Mouse (Mus musculus) heart, postnatal 36 days (tissue): ENCODE data around the gene Shisal1. TPM values are rescaled to one million over a fixed set of nuclear protein-coding genes. Genes with fewer than 3 reads are reported as not detected.

Source experiments
- DNase-seq, 2 experiments: peaks; one replicate each; pipeline ENCODE4 v3.0.0; 2021 to 2022
- intact Hi-C: fragments of 180-260 bp; cut with DNase I; formaldehyde crosslinking; loops from one replicate; pipeline ENCODE4 v1.15.1; 2025
- total RNA-seq, 2 experiments: library from RNA; stranded (reverse); gene quantifications; 2 replicates each; pipeline ENCODE4 v1.2.3; 2021

Gene Shisal1
- total RNA-seq, 2 experiments from 2014 or later, result 1.0 to 1.1 TPM

DNA sequence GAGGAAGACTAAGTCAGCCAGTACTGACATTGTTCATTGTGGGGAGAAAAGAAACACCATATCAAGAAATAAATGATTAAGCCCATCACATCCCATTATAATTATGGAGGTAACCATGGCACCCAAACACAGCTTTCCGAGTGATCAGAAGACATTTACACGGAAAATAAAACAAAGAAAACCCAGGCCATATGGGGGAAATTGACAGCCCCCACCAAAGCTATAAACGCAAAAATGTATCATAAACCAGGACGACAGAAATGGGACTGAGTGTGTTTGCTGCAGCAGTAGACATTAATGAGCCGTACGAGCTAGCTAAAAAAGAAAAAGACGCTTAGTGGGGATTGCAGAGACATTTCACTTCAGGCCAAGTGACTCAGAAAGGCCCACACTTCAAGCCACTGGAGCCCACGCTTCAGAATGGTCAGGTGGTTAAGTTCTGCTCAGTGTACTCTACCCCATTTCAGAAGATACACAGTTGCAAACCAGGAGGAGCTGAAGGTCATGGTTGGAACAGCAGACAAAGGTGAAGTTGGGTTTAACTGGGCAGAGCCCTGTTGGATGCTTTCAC lies 60.8 kb downstream of the Shisal1 start:
- intact Hi-C loops, result no loop called here
- DNase-seq, result no peak

DNA sequence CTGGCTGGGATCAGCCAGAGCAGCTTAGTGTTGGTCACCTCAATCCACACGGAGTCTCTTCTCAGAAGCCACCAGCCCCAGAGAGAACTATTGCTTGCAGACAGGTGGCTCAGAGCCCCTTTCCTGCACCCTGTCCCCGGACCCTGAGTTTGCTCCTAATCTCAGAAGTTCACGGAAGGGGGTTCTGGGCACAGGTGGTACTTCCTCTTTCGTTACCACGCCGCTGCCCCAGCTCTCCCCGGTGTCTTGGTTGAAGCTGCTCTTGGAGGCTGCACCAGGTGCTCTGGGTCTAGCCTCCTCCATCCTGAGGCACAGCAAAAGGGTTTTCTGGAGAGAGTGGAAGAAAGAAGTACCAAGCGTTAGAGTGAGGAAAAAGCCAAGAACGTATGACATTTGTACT lies 62.8 kb downstream of the Shisal1 start:
- intact Hi-C loops, result no loop called here
- DNase-seq, result no peak

DNA sequence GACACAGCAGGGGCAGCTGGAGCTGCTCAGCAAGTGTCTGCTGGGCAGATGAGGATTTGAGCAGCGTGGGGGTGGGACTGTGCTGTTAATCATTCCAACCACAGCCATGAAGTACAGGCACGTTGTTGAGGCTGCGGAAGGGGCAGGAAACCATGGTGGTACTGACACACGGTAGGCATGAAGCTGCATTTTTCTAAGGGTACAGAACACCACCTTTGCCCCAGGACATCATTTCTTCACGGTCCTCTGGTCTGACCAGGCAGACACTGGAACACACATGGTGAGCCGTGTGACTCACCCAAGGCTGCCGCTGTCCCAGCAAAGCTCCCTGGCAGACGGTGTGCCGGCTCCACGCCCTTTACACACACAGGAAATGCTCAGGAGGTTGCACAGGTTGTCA lies 66.7 kb downstream of the Shisal1 start:
- no peak for DNase-seq
- intact Hi-C loops, result no loop called here

DNA sequence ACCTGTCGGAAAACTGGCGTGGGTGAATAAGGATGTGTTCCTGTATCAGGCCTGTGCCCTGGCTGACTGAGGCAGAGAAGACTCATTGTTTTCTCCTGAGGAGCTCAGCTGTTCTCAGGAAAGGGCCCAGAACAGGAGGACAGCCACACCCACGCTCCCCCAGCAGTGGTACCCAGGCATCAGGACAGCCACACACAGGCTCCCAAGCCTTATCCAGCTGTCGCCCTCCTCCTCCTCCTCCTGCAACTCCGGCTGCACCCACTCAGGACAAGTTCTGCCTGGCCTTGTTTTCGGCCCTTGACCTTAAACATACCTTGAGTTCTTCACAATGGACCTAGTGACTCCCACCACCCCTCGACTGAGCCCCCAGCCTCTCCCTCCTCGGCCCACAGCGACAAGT lies 68.2 kb downstream of the Shisal1 start:
- intact Hi-C loops, result no loop called here
- DNase-seq, result no peak

DNA sequence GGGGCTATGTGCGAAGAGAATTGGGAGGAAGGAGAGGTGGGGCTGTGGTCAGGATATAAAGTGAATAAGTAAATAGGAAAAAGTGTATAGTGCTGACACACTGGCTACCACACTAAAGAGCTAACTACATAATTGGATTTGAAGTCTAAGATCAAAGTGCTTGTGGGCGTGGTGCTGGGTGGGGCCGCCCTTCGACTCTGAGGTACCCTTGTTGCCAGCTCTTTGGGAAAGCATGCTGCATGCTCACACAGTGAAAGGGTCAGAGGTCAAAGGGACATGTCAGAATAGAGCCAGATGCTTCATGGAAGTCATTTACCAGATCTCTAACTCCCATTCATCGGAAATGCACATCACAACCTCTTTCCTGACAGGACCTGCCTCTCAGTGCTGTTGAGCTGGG lies 74.1 kb downstream of the Shisal1 start:
- intact Hi-C loops, result no loop called here
- no peak for DNase-seq

DNA sequence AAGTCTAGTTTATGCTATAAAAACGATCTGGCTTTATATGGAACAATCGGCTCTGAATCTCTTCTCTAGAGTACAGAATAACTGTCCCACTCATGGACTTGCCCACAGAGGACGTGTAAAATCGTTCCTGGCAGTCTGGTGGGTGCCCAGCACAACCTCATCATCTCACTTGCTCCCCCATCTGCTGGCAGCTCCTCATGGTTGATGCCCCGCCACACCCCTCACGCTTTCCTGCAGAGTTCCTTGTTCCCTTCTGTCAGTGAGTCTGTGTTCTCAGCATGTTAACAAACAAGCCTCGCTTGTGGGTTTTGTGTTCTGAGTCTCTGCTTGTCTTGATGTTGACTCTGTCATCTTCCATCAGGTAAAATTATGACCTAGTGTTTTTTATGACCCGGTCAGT lies 79.5 kb downstream of the Shisal1 start:
- intact Hi-C loops, result no loop called here
- DNase-seq, result no peak

DNA sequence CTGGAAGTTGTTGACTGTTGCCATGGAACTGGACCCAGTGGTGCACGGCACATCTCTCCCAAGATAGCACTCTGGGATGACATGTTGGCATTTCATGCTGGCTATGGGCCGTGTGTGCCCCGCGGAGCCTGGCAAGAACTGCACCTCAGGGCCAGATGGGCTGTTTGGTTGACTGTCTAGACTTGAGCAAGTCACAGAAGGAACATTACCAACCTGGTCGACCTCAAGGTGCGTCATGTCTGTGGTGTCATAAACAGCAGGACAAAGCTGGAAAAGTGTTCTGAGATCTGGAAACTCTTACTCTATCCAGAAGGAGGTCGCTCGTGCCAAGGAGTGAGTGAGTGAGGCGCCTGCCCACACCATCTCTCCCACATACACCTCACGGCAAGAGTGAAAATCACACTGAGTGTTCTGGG lies 80.3 kb downstream of the Shisal1 start:
- DNase-seq, result no peak
- intact Hi-C loops, result no loop called here

DNA sequence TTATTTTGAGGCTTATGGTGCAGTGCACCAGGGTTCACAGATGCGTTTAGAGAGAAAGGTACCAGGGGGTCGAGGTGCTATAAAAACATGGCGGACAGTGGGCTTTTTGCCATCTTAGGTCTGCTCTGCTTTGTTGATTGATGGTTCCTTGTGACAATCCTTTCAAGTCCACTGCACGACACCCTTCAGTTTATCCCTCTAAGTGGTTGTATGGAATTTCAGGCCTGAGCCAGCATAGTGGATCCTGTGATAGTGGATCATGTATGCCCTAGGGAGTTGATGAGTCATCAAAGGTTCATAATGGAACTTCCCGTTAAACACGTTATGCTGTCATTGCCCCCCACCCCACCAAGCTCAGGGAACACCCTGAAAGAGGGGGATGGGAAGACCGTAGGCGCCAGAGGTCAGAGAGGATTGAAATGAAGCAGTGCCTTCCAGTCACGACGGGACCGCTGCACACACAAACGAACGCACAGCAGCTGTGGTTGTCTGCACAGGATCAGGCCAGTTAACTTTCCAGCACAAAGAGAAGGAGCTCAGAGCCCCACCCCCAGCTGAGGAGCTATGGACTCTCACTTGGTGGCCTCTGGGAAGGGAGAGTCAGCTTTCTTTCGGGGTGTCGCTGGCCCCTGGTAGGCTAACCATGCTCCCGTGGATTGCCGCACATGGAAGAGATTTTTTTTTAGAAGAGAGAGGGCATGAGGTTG lies 81.1 kb downstream of the Shisal1 start:
- no peak for DNase-seq
- intact Hi-C loops, result no loop called here

DNA sequence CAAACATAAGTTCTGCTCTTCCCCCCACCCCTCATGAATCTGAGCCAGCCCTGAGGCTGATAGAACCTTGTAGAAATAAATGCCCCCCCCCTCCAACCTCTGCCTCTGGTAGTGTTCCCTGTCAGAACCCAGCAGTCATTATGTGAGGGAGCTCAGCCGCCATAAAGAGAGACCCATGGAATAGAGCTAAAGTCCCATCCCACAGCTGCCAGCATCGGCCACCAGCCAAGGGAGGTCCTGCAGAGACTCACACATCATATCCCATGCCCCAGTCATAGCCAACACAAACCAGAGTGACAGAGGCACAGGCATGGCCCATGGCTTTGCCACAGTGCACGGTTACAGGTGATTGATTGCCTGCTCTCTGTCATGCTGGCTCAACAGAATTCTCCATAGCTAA lies 82.2 kb downstream of the Shisal1 start:
- intact Hi-C loops, result no loop called here

DNA sequence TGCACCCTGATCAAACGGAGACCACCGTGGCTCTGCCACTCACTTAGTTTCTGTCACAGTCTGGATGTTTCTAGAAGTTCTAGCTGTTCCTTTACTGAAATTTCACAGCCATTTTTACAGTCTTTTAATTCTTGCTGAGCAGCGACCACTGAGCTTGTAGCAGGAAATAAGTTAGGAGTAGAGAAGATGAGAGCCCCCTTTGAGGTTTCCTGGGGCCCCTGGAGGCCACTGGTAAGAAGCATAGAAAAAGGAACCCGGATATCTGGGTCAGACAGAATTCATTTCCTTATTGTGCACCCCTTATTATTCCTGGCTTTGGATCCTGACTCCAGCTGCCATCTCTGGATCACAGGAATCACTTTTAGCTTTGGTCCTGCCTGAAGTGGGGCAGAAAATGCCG lies 91.8 kb downstream of the Shisal1 start:
- no peak for DNase-seq
- intact Hi-C loops, result no loop called here

More for the DNA sequence above, 82.2 kb downstream of the Shisal1 start:
- no peak for DNase-seq

DNA sequence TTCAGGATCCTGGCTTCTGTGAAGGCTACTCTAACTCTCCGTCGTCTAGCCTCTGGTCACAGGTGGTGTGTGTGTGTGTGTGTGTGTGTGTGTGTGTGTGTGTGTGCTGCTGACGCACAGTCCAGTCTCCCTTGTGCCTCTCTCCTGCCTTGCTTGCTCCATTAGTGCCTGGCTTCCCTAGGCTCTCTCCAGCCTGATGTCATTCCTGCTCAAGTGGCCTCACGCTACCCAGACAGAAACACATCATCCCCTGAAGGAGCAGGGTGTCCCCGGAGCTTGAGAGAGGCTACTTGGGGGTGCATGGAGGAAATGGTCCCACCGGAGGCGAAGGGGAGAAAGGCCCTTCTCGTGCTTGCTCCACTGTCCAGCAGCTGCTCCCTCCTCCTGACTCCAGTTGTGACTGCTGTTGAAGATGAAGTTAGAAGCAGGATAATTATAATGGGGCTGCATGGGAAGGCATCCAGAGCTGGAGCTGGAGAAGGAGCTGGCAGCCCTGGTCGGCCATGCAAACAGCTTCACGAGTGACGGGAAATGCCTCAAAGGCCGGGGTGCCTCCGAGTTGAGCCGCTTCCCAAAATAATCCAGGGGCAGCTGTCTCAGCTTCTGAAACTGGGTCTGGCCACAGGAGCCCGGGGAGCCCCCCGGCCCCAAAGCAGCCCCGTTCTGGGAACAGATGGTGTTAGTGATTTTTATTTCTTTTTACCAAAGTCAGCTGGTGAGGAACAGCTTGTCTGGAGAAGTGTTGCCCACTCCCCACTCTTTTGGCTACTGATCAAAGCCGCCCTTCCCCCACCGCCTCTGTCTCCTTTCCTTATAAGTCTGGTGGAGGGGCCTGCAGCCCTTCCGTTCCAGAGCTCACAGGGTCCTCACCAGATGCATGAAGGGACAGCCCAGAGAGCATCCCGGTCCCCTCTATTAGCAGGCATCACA lies 94.7 kb downstream of the Shisal1 start:
- intact Hi-C loops, result no loop called here
- no peak for DNase-seq

DNA sequence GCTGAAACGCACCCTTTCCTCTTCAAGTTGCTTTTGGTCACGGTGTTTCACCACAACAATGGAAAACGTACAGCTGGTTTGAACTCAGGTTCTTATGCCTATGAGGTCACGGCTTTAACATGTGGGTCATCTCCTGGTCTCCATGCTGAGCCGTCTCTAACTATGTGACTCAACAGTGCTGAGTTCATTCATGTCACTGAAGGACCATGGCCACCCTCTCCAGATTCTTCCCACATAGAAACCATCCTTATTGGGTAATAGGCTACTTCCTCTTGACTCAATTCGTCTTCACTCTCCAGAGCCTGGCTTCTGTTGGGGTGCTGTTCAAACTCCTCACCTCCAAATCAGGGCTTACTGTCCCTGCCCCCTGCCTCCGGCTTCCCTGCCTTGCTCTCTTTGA lies 95.6 kb downstream of the Shisal1 start:
- intact Hi-C loops, result no loop called here
- DNase-seq, result no peak

DNA sequence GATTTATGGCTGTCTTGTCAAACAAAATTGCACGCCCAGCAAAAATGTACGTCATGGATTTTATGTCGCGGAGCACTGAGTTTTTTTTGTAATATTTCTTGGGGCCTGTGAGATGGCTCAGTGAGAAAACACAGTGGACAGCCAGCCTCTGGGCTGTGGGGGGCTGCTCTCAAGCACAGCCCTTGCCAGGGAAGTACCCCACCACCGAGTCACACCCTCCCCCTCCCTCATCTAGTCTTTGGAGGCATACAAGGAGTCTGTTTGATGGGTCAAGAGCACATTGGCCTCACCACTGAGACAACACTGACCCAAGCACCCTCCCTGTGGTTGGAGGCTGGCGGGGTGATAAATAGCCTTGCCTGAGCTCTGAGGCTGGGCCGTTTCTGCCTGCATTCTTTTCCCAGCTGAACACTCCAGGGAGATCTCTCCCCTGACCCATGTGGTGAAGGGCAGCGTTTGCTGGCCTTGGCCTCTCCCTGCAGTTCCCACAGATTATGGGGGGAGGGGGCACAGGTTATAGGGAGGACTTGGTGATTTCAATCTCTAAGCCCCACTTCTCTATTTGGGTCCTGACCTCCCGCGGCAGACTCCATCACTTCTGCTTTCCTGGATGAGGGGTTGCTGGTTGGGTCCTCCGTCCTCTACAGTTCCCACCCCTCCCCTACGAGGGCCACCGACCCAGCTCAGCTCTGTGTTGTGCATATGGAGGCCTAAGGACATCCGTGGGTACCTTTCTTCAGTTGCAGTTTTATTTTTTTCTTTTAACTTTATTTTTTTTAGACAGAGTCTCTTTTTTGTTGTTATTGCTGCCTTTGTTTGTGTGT lies 96.8 kb downstream of the Shisal1 start:
- no peak for DNase-seq
- intact Hi-C loops, result no loop called here

DNA sequence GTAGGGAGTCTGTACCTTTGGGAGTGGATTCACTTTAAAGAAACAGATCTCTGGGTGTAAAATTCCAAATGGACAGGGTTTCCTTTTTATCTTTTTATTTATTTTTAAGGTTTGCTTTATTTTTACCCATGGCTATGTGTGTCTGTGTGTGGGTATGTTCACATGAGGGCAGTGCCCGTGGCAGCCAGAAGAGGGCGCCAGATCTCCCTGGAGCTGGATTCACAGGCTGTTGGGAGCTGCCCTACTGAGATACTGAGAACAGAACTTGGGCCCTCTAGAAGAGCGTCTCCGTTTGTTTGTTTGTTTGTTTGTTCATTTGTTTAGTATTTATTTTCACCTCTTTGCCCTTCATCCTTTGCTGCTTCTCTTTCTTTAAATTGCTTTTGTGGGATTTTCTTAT lies 98.1 kb downstream of the Shisal1 start:
- intact Hi-C loops, result no loop called here

DNA sequence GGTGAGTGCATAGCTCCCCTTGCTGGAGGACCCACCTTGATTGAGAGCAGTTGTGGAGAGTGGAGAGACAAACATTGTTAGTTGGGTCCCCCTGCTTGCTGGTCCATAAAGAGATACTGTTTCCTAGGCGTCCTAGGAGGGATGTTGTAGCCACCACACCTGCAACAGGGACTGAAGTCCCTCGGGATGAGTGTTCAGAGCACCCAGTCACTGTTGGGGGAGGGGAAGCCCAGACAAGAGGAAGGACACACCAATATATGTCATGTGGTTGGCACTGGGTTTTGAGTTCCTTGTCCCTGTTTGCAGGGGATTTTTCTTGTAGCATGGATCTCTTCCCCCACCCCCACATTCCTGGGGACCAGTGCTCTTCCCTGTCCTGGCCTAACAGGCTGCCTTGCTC lies 106.0 kb downstream of the Shisal1 start:
- DNase-seq, result no peak
- intact Hi-C loops, result no loop called here

More for the DNA sequence above, 98.1 kb downstream of the Shisal1 start:
- no peak for DNase-seq

DNA sequence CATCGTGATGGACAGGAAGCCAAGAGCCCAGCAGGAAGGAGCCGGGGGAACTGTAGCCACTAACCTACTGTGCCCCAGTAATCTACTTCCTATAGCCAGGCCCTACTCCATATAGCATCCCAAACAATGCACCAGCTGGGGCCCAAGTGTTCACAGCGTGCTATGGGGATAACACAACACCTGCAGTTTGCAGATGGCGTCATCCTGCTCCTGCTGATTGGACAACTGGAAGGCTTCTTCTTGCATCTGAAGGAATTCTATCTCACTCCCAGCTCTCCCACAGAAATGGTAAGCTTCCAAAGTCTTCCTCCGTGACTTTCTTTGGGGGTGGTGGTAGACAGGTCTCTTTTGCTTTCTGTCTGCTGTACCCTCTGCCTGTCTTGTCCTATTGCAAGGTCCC lies 109.3 kb downstream of the Shisal1 start:
- intact Hi-C loops, result no loop called here
- DNase-seq, result no peak

DNA sequence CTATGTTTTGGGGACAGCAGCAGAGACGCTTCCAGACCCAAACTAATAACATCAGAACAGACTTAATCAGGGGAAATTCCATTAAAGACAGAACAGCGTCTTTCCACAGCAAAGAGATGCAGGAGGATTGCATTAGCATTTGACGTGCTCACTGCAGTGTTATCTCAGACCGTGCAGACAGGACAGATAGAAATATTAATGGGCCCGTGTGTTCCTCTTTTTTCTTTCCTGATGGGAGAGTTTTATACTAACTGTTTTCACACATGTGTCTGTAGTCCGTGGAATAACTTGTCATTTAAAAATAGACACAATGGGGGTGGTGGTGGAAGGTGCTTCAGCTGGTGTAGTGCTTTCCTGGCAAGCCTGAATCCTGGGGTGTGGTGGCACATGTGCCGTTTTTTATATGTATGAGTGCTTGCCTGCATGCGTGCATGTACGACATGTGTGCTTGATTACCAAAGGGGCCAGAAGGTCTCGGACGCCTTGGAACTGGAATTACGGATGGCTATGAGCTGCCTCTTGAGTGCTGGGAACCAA lies 110.5 kb downstream of the Shisal1 start:
- DNase-seq, result no peak
- intact Hi-C loops, result no loop called here

DNA sequence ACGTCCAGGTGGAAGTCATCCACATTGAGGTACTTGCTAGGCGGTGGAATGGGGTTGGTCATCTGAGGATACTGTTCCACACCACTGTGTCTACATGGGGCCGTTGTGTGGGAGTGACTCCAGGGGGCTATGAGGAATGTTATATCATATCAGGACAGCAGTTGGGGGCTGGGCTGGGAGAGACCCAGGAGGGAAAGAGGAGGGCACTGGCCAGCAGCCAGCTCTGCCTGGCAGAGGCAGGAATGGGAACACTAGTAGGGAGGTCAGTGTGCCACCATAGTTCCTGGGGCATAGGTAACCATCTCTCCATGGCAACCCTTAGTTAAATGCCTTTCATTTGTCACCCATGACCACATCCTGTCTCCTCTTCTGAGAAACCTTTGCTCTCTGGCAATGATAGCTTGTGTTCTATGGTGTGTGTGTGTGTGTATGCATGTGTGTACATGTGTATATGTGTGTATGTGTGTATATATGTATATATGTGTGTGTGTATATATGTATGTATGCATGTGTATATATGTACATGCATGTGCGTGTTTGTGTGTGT lies 115.8 kb downstream of the Shisal1 start:
- no peak for DNase-seq
- intact Hi-C loops, result no loop called here

DNA sequence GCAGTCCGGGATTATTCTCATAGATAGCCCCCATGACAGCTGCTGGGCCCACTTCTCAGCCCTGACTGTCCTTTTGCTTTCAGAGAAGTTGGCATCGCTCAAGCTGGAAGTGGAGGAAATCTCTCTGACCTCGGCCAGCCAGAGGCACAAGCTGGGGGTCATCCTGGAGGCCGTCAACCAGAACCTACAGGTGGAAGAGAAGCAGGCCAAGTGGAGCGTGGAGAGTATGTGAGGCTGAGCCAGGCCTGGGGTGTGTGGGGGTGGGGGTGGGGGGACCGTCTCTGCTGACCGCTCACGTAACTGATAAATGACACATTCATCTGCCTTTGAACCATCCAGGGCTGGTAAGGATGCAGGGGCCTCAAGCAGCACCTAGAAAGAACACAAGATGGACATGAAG lies 117.0 kb downstream of the Shisal1 start:
- DNase-seq, result no peak
- intact Hi-C loops, result no loop called here
